Mouse (Mus musculus) heart, embryonic 11.5 days (tissue): ENCODE results near the gene Rpl7l1. TPM values are rescaled to one million over a fixed set of nuclear protein-coding genes. Genes with fewer than 3 reads are reported as not detected.

Experiments
- ATAC-seq: fragments of 200-750 bp; cut with Nextera tagmentation; replicated peaks from 2 replicates; pipeline ENCODE4 v1.8.0; 2017; ENCODE audit warnings: moderate library complexity; ENCODE audit not compliant: insufficient number of reproducible peaks, low FRiP score, low TSS enrichment
- H3K27ac ChIP-seq: fragments of 300-500 bp; sonication (generic); 2 replicates; pipeline ENCODE4 v1.5.1; 2014; ENCODE audit warnings: mild to moderate bottlenecking, low read depth, low read length
- H3K27me3 ChIP-seq: fragments of 300-500 bp; sonication (generic); 2 replicates; pipeline ENCODE4 v1.6.1; 2014; ENCODE audit warnings: mild to moderate bottlenecking, low read length, mixed read lengths; ENCODE audit not compliant: control insufficient read depth, insufficient read depth
- H3K36me3 ChIP-seq: fragments of 300-500 bp; sonication (generic); 2 replicates; pipeline ENCODE4 v1.6.1; 2014; ENCODE audit warnings: mild to moderate bottlenecking, low read length, moderate library complexity, mixed read lengths; ENCODE audit not compliant: control insufficient read depth, insufficient read depth
- H3K4me1 ChIP-seq: fragments of 300-500 bp; sonication (generic); 2 replicates; pipeline ENCODE4 v1.6.1; 2014; ENCODE audit warnings: low read length; ENCODE audit not compliant: control insufficient read depth, insufficient read depth
- H3K4me2 ChIP-seq: fragments of 300-500 bp; sonication (generic); 2 replicates; pipeline ENCODE4 v1.6.1; 2014; ENCODE audit warnings: mild to moderate bottlenecking, moderate library complexity
- H3K4me3 ChIP-seq: fragments of 300-500 bp; sonication (generic); 2 replicates; pipeline ENCODE4 v1.5.1; 2014; ENCODE audit warnings: low read depth, low read length
- H3K9ac ChIP-seq: fragments of 300-500 bp; sonication (generic); 2 replicates; pipeline ENCODE4 v1.6.1; 2014; ENCODE audit warnings: mild to moderate bottlenecking, low read depth, low read length, moderate library complexity
- H3K9me3 ChIP-seq: fragments of 300-500 bp; sonication (generic); replicated peaks from 2 replicates; pipeline ENCODE4 v1.6.1; 2016; ENCODE audit warnings: low read length; ENCODE audit not compliant: control insufficient read depth
- WGBS: fragments of 180-500 bp; shearing (Covaris S2); extraction: QIAGEN DNeasy Blood & Tissue Kit; methylation state at CpG from one replicate; pipeline ENCODE4 v1.1.7; 2014; ENCODE audit not compliant: insufficient replicate concordance; 5-methylcytosine and 5-hydroxymethylcytosine counted together
- polyA plus RNA-seq: library from polyadenylated mRNA; unstranded; fragments of >200 nt; fragmentation: Nextera tagmentation; extraction: Ambion mirVana; gene quantifications from 2 replicates; pipeline ENCODE4 v1.2.1, GENCODE M21; 2014

Gene Rpl7l1
- polyA plus RNA-seq, 1 experiment from 2014 or later = 116 TPM

DNA sequence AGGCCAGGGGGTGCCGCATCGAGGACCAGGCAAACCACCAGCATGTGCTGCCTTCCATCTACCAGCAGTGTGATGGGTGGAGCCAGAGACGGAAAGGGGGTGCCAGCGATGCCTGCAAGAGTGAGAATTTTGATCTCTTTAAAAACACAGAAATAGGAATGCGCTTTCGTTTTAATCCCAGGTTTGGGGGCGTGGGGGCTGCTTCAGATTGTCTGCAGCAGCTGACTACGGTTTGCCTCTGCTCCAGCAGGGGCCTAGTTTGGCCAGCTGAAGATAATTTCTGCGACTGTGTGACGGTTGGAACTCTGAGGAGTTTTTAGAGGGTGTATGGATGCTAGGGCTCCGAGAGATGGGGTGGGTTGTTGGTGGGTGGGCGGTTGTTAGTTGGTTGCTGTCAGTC, 23.7 kb downstream of the Rpl7l1 start:
- H3K27ac ChIP-seq = no peak overlapping the region
- 80% methylated on average over 12 of the region's 12 CpGs for WGBS
- peaks cover 2% of the 10 kb centered on the region; the same call in 1 of the 2 replicates for H3K27me3 ChIP-seq

DNA sequence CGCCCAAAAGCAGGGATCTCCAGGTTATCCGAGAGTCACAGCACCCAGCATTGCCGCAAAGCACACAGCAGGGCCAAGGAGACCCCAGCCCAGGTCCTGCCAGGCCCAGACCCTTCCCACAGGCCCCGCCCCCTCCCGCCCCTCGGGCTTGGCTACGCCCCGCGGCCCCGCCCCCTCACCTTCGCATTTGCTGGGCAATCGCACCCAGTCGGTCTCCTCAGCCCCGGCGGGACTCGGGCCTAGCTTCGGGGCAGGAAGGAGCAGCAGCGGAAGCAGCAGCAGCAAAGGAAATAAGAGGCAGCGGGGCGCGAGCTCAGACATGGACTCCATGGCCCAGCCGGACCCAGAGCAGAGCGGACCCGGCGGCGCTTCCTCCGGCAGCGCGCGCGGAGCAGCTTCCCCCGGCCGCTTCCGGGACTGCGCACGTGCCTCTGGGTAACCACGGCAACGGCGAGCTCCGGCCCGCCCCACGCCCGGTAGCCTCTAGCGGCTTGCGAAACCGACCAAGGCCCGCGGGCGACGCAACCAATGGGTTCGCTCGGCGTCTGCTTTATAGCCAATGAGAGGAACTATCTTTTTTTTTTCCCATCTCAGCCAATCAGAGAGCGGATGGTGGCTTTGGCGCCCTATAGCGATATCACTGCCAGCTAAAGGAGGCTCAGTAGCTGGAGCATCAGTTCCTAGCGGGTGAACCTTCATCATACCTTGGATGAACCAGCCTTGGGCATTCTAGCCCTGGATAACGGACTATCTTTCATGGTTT, 30.5 kb downstream of the Rpl7l1 start, which contains the start of gene Cnpy3:
Gene Cnpy3, minus strand, starts transcription at position 421 of the 763 bp plus-strand sequence.
- Histone ChIP-seq H3K27ac (peak within 1 kb of the TSS; percentile 74), H3K36me3 (no peaks in the 10 kb centered on the region), H3K9me3 (no peaks in the 10 kb centered on the region; the same call in 1 of the 2 replicates), H3K27me3 (no peaks in the 10 kb centered on the region), H3K9ac (peak within 1 kb of the TSS; percentile 77), H3K4me1 (peaks cover 7% of the 10 kb centered on the region), H3K4me3 (peak within 1 kb of the TSS; percentile 67), H3K4me2 (peak within 1 kb of the TSS; percentile 75)
- peak; percentile 98 for ATAC-seq
- 1% methylated on average over 57 of the region's 58 CpGs for WGBS

More for the DNA sequence above, 23.7 kb downstream of the Rpl7l1 start:
- no peak overlapping the region for H3K4me3 ChIP-seq
- no peaks in the 10 kb centered on the region for H3K4me1 ChIP-seq
- no peak overlapping the region for H3K4me2 ChIP-seq
- ATAC-seq = no peak
- no peak overlapping the region for H3K9ac ChIP-seq
- no peaks in the 10 kb centered on the region for H3K36me3 ChIP-seq
- no peaks in the 10 kb centered on the region; the same call in 1 of the 2 replicates for H3K9me3 ChIP-seq

DNA sequence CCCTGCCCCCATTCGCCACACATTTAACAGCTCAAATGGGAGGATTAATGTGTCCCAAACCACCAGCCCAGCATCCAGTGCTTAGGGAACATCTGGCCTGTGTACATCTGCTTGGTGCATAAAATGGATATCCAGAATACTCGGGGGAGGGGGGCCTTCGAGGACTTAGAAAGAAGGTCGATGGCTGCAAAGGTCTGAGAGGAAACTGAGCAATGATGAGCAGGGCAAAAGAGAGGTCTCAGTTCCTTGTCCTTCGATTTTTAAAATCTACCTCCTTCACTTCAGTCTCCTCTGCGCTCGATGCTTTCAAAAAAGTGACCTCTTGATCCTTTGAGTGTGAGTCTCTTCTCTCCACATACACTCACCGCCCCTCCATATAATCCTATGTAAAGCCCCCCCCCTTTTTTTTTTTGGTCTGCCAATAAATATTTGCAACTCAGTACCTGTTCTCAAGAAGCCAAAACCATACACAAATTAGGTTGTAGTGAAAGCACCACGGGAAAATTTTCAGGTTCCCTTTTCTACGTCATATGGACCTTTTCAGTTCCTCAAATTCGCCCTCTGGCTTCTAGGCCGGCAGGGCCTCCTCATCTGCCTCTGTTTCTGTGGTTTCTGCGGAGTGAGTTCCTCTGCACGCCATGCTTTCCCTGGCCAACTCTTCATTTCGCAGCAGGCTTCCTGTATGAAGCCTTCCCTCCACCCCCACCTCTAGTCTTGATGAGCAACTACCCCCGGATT, 31.2 kb downstream of the Rpl7l1 start:
- H3K27ac ChIP-seq = peak overlapping the region; percentile 74
- no peaks in the 10 kb centered on the region; the same call in 1 of the 2 replicates for H3K9me3 ChIP-seq
- H3K4me2 ChIP-seq = peak overlapping the region; percentile 75
- peaks cover 7% of the 10 kb centered on the region for H3K4me1 ChIP-seq
- peak overlapping the region; percentile 77 for H3K9ac ChIP-seq
- H3K27me3 ChIP-seq = no peaks in the 10 kb centered on the region
- H3K36me3 ChIP-seq = no peaks in the 10 kb centered on the region
- WGBS = 30% methylated on average over 16 of the region's 16 CpGs
- ATAC-seq = no peak; the same call in 1 of the 2 replicates
- H3K4me3 ChIP-seq = peak overlapping the region; percentile 67

DNA sequence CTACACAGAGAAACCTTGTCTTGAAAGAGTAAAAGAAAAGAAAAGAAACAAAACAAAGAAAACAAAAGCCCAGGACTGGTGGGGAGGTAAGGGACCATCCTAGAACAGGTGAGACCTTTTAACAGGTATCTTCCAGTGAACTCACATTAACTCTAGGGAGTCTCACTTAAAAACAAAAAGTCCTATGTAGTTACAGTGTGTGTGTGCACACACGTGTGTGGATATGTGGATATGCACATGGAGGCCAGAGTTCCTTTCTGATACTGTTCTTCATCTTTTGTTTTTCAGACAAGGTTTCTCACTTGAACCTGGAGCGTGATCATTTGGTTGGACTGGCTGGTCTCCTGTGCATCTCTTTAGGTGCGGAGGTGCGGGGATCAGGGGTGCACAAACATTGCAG, 31.9 kb downstream of the Rpl7l1 start:
- Histone ChIP-seq H3K27me3 (no peaks in the 10 kb centered on the region), H3K4me3 (no peak overlapping the region; the same call in 1 of the 2 replicates), H3K27ac (no peak overlapping the region), H3K4me2 (peak overlapping the region; percentile 75), H3K9ac (peak overlapping the region; percentile 77; the same call in 1 of the 2 replicates), H3K4me1 (peaks cover 7% of the 10 kb centered on the region), H3K36me3 (no peaks in the 10 kb centered on the region), H3K9me3 (no peaks in the 10 kb centered on the region; the same call in 1 of the 2 replicates)
- WGBS = 89% methylated on average over 4 of the region's 4 CpGs
- ATAC-seq = no peak

DNA sequence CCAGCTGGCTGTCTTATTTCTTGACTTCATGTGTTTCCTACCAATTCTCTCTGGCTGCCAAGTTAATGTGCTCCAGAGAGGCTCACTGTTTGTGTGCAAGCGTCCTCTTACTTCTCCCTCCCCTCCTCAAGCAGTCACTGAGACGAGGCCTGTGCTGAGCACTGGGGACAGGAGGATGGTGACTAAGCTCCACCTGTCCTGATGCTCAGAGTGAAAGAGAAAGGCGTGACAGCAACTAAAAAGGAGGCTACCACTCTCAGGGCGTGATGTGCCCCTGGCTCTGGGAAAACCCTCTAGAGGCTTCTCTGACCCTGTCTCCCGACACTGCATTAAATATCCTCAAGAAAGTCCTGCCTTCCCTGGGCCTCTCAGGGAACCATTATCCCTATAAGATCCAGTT, 33.2 kb downstream of the Rpl7l1 start:
- no peak overlapping the region for H3K9ac ChIP-seq
- H3K9me3 ChIP-seq = no peaks in the 10 kb centered on the region
- H3K4me2 ChIP-seq = no peak overlapping the region
- H3K27ac ChIP-seq = no peak overlapping the region
- H3K36me3 ChIP-seq = no peaks in the 10 kb centered on the region; the same call in 1 of the 2 replicates
- peaks cover 7% of the 10 kb centered on the region for H3K4me1 ChIP-seq
- no peaks in the 10 kb centered on the region for H3K27me3 ChIP-seq
- 85% methylated on average over 5 of the region's 5 CpGs for WGBS
- no peak for ATAC-seq
- H3K4me3 ChIP-seq = no peak overlapping the region

DNA sequence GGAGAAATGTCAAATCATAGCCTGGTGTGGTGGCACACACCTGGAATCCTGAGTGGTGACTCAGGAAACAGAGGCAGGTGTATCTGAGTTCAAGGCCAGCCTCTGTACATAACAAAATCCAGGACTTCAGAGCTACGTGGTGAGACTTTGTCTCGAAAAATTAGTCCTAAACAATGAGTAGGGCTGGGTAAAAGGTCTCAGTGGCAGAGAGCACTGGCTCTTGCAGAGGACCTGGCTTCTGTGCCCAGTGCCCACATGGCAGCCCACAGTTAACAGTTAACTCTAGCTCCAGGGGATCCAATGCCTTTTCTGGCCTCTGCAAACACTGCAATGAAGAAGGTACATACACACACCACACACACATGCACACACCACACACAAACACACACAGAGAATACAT, 34.7 kb downstream of the Rpl7l1 start:
- ATAC-seq = no peak
- 92% methylated on average over 2 of the region's 2 CpGs for WGBS

DNA sequence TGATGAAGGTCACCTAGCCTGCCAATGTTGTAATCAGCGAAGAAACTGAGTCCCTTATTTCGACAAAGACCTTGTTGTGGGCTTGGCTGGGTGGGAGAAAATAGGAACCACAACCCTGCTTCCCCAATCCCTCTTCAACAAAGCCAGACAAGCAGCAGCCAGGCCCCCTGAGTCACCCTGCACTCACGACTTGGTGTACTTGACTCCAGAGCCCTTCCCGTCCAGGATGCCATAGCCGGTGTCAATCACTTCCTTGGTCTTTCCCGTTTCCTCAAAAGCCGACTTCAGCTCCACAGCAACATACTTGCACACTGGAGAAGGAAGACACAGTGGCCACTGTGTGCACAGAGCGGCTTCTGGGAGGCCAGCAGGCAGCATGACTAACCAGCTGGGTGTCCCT, 35.2 kb downstream of the Rpl7l1 start:
- Histone ChIP-seq H3K4me2 (no peak overlapping the region), H3K4me1 (peaks cover 4% of the 10 kb centered on the region), H3K36me3 (peaks cover 2% of the 10 kb centered on the region; the same call in 1 of the 2 replicates), H3K4me3 (no peak overlapping the region), H3K9ac (no peak overlapping the region), H3K27ac (no peak overlapping the region), H3K27me3 (no peaks in the 10 kb centered on the region), H3K9me3 (no peaks in the 10 kb centered on the region)
- WGBS = 81% methylated on average over 8 of the region's 8 CpGs
- ATAC-seq = no peak

More for the DNA sequence above, 34.7 kb downstream of the Rpl7l1 start:
- no peak overlapping the region for H3K4me2 ChIP-seq
- no peak overlapping the region for H3K4me3 ChIP-seq
- H3K9ac ChIP-seq = no peak overlapping the region
- peaks cover 2% of the 10 kb centered on the region; the same call in 1 of the 2 replicates for H3K36me3 ChIP-seq
- H3K4me1 ChIP-seq = peaks cover 7% of the 10 kb centered on the region
- no peaks in the 10 kb centered on the region for H3K9me3 ChIP-seq
- no peaks in the 10 kb centered on the region for H3K27me3 ChIP-seq
- no peak overlapping the region for H3K27ac ChIP-seq

DNA sequence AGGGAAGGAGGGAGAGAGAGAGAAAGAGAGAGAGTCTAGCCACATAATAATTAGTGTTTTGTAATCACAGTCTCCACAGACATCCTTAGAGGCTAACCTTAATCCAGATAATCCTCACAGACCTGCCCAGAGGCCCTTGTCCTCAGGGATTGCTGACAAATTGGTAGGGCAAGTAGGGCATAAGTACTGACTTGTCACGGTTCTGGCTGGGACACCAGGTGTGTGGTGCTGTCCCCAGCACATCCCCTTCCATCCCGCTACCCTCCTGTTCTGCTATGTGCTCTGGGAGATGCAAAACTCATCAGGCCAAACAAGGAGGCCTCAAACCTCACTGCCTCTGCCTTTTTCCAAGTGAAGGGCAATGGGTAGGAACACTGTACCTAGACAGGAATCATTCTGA, 37.0 kb downstream of the Rpl7l1 start:
- ATAC-seq = no peak
- Histone ChIP-seq H3K27me3 (no peaks in the 10 kb centered on the region), H3K9me3 (no peaks in the 10 kb centered on the region), H3K4me3 (no peak overlapping the region), H3K4me2 (no peak overlapping the region), H3K4me1 (no peaks in the 10 kb centered on the region), H3K27ac (no peak overlapping the region), H3K9ac (no peak overlapping the region), H3K36me3 (peaks cover 2% of the 10 kb centered on the region; the same call in 1 of the 2 replicates)
- WGBS = 93% methylated on average over 2 of the region's 2 CpGs
